Mouse (Mus musculus) embryo, embryonic 10.5 days (tissue): ENCODE data around the gene Mast4.

Source experiments
- DNase-seq: peaks from one replicate; pipeline ENCODE4 v3.0.0-alpha.2; 2015; ENCODE audit warnings: low spot score

The Mast4 gene

DNA sequence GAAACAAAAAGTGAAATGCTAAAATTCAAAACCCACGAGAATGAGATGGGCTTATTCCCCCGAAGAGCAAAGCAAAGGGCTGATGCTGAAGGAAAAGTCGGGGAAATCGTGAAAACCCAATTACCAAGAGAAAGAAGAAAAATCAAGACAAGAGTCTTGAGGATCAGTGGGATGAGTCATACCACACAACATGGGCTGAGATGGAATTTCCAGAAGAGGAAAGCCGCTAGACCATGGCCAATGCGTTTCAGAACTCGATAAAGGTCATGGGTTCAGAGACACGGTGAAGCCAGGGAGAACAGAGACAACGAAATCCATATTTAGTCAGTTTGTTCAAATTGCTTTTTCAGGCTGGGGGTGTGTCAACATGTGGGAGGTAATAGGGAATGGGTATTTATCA lies 290.6 kb downstream of the Mast4 start:
- no peak for DNase-seq

DNA sequence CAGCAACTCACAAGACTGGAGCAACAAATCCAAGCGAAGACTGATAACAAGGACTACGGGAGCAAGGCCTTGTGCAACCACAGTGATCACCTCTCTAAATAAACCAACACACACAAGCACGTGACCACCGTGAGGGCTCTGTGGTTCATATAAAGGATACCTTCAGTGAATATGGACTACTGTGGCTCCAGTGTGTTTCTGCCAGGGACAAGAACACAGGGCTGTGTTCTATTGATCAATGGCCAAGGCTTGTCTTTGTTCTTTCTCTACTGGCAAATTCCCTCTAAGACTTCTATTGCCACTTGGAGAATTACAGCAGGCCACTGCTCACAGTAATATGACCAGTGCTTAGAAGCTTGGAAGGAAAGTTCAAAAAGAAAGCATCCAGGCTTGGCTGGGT lies 291.3 kb downstream of the Mast4 start:
- DNase-seq, result no peak

DNA sequence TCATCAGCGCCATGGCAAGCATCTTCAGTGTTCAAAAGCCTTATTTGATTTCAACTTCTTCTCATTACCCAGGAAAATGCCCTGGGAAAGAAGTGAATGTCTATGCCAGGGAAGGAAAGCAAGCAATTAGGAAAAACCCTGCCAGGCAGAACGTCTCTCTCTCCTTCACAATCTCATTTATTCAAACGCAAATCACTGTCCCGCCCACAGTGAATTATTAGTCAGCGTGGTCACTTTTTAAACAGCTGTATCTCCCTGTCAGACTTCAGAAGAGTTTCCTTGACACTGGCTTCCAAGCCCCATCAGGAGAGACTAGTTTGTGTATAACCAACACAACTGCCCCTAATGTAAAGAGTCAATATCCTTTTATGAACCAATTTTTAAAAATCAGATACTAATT lies 296.8 kb downstream of the Mast4 start:
- DNase-seq, result no peak

DNA sequence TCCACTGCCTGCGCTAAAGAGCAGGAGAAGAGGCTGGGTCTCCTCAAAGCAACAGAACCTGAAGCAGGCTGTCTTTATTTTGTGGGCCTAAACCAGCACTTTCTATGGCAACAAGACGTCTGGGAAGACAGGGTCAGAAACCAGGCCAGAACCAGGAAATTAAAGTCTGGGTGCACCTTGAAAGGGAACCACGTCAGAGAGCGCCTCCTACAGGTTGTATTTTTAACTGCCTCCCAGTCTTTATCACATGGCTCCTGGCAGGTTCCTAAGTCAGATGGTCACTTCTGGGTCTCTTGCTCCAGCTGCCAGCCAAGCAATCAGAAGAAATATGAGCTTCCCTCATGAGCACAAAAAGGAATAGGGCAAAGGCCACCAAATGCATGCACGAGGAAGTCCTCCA lies 304.9 kb downstream of the Mast4 start:
- no peak for DNase-seq

DNA sequence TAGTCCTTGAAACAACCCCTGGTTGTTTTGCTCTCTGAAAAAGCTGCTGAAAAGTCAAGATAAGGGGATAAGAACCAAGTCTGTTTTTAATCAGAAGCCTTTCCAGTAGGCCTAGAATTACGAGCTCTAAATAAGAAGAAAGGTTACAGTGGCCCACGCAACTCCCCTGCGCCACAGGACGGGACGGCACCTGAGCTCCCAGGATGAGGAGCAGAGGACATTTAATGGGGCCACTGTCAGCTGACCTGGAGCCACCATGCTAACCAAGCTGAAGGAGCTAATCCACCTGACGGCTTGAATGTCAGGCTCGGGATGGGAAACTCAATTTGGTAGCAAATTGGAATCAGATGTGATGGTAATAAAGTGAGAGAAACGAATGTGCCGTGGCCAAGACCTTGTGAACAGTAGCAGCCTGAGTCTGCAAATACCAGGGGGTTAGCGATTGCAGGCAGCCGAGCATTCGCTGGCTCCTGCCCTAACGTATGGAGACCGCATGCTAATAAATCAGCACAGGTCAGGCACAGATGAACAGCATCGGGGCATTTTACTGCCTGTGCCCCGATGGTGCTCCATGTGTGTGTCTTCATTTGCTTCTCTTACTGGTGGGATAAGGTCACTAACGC lies 306.7 kb downstream of the Mast4 start:
- DNase-seq, result peak; percentile 77

DNA sequence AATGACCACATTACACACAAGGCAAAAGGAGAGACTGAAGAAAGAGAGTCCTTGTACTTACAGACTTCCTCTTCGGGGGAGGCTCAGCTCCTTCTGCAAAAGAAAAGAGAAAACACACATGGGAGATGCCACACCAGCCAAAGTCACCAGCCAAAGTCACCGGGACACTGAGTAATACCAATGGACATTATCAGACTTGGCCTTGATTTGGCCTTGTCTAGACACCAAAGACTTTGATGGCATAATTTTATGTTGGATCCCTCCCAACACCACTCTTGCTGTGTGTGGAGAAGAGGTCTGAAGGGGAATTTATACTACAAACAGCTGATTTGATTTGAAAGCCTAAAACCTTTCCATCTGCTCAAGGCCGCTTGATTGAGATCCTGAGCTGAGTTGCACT lies 308.8 kb downstream of the Mast4 start:
- no peak for DNase-seq

DNA sequence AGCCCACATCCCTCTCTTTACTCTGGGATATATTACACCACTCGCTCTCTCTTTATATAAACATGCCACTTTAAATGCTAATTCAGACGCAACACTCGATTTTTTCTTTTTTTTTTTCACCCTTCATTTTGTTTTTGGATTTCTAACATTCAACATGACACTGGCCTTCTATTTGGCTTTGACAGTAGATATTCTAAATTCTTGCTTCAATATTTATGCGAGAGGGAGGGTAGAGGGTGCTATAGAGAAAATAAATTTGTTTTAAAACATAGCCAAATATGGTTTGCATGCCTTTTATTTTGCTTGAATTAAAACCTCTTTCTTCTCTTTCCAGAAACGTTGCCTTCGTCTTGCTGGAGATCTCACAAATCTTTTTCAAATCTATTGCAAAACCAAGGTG lies 315.8 kb downstream of the Mast4 start:
- DNase-seq, result no peak

DNA sequence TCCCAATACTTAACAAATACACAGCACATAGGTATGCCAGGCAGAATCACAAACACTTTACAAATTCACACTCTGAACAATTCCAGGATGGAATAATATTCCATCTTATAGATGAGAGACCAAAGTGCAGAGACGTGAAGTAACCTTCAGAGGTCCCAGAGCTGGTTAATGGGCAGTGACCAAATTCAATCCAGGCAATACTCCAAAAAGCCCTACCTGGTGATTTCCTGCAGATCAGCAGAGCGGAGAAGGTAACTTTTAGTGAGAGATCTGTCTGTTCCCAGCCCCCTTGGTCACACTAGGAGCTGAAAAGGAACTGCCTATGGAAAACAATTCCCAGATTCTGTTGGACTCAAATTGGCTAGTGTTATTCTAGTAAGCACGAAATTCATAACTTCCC lies 316.6 kb downstream of the Mast4 start:
- no peak for DNase-seq

DNA sequence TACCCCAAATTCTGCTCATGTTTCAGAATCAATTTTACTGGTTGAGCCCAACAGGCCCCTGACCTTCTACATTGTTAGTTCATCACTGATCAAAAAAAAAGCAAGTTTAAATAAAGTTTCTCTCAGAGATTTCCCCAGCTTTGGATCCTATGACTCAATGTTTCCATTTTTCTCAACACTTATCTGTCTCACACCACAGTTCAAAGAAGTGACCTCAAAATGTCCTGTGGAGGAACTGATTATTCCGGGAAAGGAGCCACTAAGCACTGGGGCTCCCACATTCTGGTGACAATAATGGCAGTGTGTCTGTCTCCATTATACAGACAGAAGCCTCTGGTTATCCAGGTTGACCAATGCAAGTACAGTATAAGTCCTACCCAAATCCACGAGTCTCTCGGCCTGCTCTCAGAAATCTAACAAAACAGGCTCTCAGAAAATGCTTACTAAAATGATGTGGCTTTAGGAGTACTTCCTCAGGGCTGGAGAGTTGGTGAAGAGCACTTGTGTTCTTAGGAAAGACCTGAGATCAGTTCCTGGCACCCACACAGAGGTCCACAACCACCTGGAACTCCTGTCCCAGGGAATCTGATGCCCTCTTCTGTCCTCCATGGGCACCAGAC lies 319.1 kb downstream of the Mast4 start:
- no peak for DNase-seq

DNA sequence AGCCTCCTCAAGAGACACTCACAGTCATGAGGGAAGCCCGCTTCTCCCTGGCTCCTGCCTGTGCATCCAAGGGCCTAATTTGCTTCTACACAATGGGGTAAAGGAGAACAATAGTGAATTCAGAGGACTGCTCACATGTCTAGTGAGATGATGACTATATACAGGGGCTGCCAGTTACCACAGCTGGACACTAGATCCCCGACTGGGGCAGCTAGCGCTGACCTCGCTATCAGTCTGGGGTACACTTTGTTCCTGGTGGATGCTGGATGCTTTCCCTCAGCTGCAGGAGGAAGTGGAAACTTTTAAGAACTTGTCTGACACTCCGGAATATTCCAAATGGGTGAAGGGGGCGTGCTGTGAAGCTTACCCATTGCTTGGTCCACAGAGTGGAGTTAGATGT lies 319.7 kb downstream of the Mast4 start:
- peak; percentile 31 for DNase-seq

DNA sequence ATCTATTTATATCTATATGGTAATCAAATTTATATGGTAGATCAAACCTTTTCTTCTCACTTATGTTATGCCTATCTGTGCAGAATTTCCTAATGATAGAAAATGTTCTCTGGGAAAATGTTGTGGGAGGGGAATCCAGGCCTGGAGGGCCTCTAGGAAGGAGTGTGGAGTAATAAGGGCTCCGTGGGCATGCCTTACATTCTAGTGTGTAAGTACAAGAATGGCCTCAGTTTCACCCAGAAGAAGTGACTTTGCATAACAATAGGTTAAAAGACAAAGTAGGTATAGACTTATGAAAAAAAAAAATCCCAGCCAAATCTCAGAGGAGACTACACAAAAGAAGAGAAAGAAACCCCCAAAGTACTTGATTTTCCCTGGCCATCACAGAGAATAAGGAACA lies 320.1 kb downstream of the Mast4 start:
- no peak for DNase-seq

DNA sequence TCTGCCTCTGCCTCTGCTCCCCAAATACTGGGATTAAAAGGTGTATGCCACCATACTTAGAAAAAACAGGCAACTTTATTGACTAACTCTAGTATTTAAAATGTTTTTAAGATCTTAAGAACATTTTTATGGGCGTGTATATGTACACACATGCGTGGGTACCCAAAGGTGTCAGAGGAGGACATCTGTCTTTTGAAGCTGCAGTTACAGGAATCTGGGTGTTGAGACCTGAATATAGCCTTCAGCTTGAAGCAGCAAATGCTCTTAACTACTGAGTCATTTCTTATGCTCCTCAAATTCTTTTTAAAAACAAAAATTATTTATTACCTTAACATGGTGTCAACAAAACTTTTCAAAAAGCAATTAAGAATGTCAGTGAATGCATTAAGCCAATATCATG lies 329.1 kb downstream of the Mast4 start:
- DNase-seq, result no peak

DNA sequence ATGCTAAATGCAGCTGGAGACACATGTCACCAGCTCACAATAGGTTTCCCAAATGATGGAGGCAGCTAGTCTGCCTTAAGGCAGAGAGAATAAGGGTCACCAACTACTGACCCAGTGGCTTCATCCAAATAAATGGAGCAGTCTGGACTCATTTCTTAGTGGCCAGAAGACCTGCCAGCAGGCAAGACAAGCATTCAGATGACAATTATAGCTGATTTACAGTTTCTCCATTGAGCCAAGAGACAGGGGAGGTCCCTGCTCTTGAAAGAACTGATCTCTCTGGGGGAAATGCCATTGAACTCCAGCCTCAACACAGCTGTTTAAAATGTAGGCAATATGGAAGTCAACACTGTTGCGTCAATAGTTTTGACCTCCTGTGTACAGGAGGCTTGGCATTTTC lies 332.5 kb downstream of the Mast4 start:
- peak; percentile 64 for DNase-seq

DNA sequence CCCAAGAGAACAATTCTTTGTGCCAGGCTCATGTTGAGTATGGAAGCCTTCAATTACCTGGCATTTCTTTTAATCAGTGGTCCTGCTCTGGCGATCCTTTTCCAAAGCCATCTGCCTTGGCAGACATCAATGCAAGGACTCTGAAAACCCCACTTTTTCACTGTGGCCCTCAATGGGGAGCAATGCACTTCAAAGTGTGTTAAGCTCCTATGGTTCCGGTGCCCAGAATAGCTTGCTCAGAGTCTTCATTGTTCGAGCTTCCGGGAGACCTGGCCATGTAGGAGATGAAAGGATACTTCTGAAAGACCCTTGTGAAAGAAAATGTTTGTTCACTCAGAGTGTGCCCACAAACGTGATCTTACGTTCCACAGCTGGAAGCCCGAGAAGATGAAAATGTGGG lies 333.4 kb downstream of the Mast4 start:
- no peak for DNase-seq

DNA sequence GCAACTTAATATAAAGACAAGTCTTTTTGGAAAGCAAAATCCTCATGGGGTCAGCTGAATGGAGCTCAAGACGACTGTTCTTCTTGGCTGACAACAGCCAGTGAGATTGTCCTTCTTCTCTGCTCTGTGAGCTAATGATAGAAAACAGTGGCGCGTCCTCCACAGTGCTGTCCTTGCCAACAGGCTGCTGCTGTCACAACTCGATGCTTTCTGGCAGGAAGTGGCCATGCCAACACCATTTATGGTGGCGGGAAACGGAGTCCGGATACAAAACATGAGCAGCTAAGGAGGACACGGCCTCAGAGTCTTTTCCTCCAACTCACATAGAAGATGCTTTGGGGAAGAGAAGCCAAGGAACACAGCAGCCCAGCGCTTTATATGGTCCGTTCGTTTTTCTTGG lies 340.2 kb downstream of the Mast4 start:
- no peak for DNase-seq

DNA sequence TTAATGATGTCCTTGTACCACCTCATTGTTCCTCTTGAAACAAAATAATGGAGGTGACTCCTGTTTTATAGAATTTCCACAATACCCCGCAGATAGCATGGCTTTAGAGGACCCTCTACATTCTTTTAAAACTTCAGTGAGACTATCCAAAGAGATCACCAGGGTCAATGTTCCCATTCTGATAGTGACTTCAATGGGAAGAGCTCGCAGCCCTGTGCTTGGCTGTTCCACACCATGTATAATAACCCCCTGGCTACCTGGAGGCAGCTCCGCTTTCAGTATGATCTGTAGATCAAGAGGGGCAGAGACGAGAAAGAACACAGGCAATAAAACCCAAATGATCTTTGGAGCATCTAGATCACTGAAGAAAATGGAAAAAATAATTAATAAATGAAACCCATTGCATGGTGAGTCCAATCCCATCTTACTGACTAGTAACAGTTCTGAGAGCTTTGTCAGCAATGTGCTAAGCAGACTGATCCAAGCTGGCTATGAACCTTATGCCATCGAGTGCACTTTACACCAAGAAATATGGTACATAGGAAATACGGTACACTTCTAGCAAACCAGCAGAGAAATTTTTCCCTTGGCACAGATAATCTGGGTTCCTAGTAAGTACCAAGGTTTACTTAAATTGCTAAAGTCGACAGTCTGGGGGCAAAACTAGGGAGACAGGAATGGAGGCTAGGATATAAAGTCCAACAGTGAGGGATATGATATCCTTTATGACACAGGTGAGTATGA lies 341.4 kb downstream of the Mast4 start:
- no peak for DNase-seq

DNA sequence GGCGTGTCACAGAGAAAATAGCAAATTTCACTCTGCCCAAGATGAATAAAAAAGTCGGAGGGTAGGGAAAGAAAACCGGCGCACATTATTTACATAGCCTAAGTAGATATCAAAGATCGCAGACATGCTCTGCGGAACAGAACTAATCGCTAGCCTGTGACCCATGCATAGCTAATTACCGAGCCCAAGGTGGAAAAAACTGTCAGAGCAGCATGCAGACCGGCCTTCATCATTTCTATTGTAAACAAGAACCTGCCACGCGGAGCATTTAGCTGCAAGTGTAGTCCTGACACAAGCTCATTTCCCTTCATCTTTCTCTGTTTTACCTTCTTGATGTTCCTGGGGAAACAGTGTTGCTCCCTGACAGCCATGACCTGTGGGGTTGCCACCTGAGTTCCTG lies 342.4 kb downstream of the Mast4 start:
- no peak for DNase-seq

DNA sequence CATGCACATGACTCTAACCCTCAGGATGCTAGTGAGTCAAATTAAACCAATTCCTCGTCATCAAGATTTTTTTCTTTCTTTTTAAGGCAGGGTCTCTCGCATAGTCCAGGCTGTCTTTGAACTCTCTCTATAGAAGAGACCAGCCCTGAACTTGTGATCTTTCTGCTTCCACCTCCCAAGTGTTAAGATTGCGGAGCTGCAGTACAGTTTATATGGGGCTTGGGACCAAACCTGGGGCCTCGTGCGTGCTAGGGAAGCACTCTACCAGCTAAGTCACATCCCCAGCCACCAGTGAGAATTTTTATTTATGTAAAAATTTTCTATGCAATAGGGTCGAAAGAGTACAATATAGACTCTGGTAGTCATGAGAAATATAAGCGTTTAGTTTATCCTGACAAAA lies 343.1 kb downstream of the Mast4 start:
- no peak for DNase-seq

DNA sequence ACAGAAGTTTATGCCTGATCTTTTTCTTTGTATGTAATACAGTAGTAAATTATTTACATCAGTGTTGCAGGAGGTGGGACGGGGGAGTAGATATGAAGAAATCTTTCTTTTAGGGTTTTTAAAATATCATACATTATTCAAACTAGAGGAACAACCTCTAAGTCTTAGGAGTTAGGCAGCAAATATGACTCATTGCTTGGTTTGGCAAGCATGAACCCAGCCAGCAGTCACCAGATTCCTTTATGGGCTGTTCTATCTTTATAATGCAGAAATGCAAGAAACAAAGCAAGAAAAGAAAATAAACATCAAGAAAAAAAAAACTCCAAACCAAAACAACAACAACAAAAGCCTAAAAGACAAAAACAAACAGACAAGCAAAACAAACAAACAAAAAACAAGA lies 344.2 kb downstream of the Mast4 start:
- DNase-seq, result no peak

DNA sequence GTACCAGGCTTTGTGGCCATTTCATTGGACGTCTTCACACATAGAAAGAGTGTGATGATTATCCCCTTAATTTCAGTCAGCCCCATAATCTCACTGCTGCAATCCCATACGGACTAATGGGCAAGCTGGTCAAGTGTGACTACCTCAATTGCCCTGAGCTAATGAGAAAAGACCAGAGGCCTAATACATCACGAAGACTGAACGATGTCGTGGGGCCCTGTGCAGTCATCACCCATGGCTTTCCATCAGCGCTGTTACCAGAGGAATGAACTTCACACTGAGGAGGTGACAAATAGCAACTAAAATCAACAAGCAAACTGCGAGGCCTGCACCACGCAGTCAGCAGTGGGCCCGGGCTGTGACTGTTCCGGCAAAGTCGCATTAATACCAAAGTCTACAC lies 344.7 kb downstream of the Mast4 start:
- DNase-seq, result no peak

DNA sequence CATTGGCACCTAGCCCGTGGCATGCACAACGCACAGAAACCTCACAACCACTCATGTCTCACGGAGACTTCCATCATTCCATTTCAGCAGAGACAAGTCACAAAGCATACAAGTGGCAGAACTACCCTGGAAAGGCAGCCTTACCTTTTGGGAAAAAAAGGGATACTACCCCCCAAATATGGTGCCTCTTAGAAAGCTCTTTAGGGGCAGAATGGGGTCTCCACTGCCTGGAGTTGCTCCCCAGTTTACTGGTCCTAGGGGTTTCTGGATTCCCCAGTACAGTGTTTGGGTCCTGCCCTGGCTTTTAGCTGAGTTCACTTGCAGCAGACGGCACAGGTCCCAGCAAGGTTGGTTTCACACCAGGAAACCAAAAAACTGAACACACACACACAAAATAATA lies 345.3 kb downstream of the Mast4 start:
- DNase-seq, result no peak

DNA sequence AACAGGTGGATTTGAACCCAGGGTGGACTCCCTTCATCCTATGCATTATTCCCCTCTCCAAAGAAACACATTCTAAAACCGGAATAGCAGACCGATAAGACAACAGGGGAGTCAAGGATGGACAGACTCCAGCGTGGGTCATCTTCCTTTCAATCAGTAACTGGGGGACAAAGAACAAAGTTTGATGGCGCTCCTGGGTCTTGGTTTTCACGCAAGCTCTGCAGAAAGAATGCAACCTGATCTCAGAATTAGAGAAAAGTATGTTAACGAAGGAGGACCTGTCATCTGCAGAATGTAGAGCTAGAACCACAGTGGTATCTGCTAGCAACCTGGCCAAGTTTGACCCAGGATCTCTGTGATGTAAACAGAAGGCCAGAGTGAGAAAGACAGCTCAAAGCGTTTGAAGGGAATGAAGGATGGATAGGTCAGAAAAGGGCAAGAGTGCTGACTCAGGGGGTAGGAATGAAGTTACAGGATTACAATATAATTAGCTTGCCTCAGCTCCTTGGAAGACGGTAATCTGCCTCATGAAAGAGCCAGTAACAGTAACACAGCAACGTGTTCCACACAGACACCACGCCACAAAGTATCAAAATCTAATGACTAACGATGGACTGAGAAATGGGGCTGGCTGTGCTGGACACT lies 345.9 kb downstream of the Mast4 start:
- DNase-seq, result peak; percentile 20

DNA sequence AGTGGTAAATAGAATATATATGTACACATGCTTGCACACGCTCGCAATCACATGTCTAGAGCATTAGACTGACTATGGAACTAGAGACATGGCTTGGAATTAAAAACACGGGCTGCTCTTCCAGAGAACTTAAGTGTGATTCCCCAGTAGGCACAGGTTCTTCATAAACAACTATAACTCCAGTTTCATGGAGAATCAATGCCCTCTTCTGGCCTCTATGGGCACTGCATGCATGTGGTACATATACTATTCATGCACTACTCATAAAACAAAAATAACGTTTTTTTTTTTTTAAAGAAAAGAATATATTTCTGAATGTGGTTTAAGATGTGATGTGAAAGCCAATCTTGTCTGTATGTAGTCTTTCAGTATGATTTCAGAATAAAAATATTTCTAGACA lies 349.7 kb downstream of the Mast4 start:
- no peak for DNase-seq
